Mouse (Mus musculus) bone marrow, adult 2 months (tissue): ENCODE measurements at regions not wholly inside any gene's neighbourhood (a gene's known extent, or its start where the extent isn't known, plus 50 kb on each side); places are given as distances from the start of the nearest gene placed in this dataset.

Experiments used
- CTCF ChIP-seq: fragments of 200-500 bp; IDR thresholded peaks from 2 replicates; pipeline ENCODE4 v1.5.1; 2011; ENCODE audit warnings: low read length, control low read depth; ENCODE audit not compliant: control insufficient read depth, insufficient read depth
- POLR2A ChIP-seq: fragments of 200-500 bp; IDR thresholded peaks from 2 replicates; pipeline ENCODE4 v1.6.1; 2011; ENCODE audit warnings: low read depth, mild to moderate bottlenecking, control low read depth, low read length, borderline replicate concordance; ENCODE audit not compliant: control insufficient read depth

- TF ChIP-seq CTCF (no peak), POLR2A (no peak)
Measured at GRCm38 (mm10) chr14:54121973-54122372, 131.9 kb downstream of the Dad1 start.
